Mouse (Mus musculus) neutrophil, adult 5-6 weeks (primary cell): Measurements from ENCODE around the gene Sgk2. TPM values are rescaled to one million over a fixed set of nuclear protein-coding genes. Genes with fewer than 3 reads are reported as not detected.
"Not testable (repeated sequence)": the region's sequence is repeated elsewhere in the genome, so short reads cannot be mapped to it uniquely, and the experiment has no call there.

Experiments used
- ATAC-seq: fragments of 151-379, 151-347 bp; 2 replicates; pipeline ENCODE4 v1.8.0; 2017; ENCODE audit warnings: mild to moderate bottlenecking, moderate TSS enrichment; ENCODE audit not compliant: insufficient number of reproducible peaks, poor library complexity, low FRiP score, severe bottlenecking; ENCODE audit errors: extremely low read depth
- total RNA-seq: library from RNA; stranded (forward); fragments of 200-1000 nt; gene quantifications from 2 replicates; pipeline ENCODE4 v1.2.3, GENCODE M21; 2017

The Sgk2 gene
- total RNA-seq, 1 experiment from 2014 or later: not detected

DNA sequence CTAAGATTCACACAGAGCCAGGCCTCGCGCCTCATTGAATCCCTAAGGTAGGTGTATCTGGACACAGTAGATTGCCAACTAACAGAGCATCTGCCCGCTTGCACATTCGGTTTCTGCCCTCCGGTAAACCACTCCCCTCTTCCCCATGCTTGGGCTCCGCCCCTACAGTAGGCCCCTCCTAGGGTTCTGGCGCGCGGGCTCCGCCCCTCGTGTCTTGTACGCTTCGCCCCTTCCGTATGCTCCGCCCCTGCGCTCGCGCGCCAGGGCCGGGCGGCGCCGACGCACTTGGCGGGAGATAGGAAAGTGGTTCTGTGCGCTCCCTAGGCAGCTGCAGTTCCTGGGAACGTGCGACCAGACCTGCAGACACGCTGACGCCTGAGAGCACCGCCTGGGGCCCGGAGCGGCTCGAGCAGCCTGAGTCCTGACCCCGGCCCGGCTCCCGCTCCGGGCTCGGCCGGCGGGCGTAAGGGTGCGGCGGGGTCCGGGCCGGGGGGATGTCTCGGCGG lies 67.3 kb downstream of the Sgk2 start, which contains the start of gene Mybl2:
Mybl2 (plus strand) TSS at position 353 of the 506 bp plus-strand sequence.
- ATAC-seq: peak; percentile 97

GRCm38 (mm10) chr2:163054891-163055494 lies 67.9 kb downstream of the Sgk2 start:
- no peak for ATAC-seq

DNA sequence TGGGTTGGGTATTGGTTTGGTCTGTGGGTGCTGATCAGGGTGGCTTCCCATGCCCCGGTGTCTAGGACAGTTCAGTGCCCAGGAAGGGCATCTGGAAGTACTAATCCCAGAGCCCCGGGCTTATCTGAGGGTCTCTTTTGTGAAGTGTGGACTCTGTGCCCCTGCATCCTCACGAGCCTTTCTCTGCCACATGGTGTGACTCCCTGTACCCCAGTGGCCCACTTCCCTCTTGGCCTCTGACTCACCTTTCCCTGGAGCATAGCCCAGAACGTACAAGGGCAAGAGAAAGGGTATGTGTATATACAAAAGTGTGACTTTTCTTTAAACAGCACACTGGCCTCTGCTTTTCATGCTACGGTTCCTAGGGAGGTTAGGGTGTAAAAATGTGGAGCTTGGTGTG lies 68.6 kb downstream of the Sgk2 start:
- ATAC-seq: no peak

DNA sequence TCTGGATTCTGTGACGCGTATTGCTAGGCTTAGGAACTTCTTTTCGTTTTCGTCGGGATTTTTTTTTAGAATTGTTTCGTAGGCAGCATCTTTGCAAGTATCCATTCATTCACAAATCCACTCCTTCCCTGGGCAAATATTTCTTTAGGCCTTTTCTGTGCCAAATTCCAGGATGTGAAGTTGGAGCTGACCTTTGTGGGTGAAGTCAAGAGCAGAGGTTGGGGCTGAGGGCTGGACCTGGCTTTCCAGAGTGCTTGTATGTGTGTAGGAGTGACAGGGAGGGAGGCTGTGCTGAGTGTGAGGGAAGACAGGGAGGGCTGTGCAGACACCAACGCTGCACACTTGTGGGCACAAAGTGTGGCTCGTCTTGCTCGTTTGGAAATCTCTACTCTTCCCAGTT lies 69.5 kb downstream of the Sgk2 start:
- no peak for ATAC-seq

DNA sequence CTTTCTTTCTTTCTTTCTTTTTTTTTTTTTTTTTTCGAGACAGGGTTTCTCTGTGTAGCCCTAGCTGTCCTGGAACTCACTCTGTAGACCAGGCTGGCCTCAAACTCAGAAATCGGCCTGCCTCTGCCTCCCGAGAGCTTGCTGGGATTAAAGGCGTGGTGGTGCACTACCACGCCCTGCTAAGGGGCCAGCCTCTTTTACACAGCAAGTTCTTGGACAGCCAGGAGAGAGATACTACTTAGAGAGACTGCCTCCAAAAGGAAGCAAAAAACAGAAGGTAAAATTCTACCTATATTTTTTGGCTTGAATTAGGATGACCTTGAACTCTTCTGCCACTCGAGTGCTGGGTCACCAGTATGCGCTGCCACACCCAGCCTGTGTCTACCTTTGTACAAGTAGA lies 71.9 kb downstream of the Sgk2 start:
- ATAC-seq: not testable (repeated sequence)

DNA sequence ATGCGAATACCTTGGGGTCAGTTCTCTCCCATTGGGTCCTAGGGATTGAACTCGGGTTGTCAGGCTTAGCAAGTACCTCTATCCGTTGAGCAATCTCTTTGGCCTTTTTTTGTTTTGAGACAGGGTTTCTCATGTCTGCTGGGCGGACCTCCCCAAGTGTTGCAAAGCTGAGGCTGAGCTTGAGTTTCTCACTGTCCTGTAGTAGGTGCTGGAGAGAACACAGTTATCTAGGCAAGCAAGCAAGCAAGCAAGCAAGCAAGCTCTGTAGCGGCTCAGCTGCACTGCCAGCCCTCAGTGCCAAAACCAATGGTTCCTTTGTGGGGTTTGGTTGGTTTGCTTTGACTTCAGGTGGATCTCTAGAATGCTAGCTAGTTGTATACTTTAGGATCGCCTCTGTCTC lies 73.5 kb downstream of the Sgk2 start:
- no peak for ATAC-seq

- ATAC-seq: no peak
Observed at GRCm38 (mm10) chr2:163061203-163062118, 74.3 kb downstream of the Sgk2 start.

GRCm38 (mm10) chr2:163062119-163062508 lies 75.0 kb downstream of the Sgk2 start:
- no peak for ATAC-seq

Other genes with a start within 250 kb of the Sgk2 start
- 205 and 208 TPM in 2 replicates for gene Srsf6, start 55.8 kb upstream of the Sgk2 start, total RNA-seq
- gene L3mbtl1, start 43.9 kb upstream of the Sgk2 start, total RNA-seq: 1.0 TPM in 1 of 2 replicates, not detected in the other
- 22.3 and 29.8 TPM in 2 replicates for gene Ift52, start 30.0 kb downstream of the Sgk2 start, total RNA-seq
- gene Mybl2, start 67.4 kb downstream of the Sgk2 start, total RNA-seq: 0.86 and 4.0 TPM in 2 replicates
- not detected in 2 replicates for gene Gtsf1l, start 100.5 kb downstream of the Sgk2 start, total RNA-seq
- gene Tox2, start 215.8 kb downstream of the Sgk2 start, total RNA-seq: not detected in 2 replicates